Mouse (Mus musculus): ENCODE data around the gene 1110004F10Rik. TPM values are rescaled to one million over a fixed set of nuclear protein-coding genes. Genes with fewer than 3 reads are reported as not detected.

1110004F10Rik gene
- total and polyA plus RNA-seq, 3 experiments: 38.9 to 54.0 (median 51.3) TPM

DNA sequence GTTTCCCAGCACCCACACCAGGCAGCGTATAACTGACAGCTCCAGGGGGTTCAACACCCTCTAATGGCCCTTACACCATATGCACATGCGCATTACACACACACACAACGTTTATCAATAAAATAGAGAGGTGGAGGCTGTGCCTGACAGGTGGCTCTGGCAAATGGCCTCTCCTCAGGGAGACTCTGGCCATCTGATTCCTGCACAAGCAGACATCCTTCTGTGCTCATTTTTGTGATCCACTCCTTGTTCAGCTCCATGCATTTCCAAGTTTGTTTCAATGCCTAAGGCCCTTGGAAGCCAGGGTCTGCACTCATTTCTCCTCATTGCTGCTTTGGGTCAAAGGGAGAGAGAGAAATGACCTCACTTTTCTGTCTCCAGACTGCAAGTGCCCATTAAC, 71.5 kb downstream of the 1110004F10Rik start:
- Histone ChIP-seq H3K36me3 (ENCODE audit: control insufficient read depth, insufficient read depth, low read length) (no peaks in the 10 kb centered on the region), H3K9ac (ENCODE audit: low read depth, low read length) (no peak overlapping the region), H3K4me3 (no peak overlapping the region), H3K4me1 (ENCODE audit: control insufficient read depth, insufficient read depth, low read length) (no peaks in the 10 kb centered on the region), H3K79me2 (replicated peaks; ENCODE audit: control insufficient read depth, insufficient read depth, low read length) (no peaks in the 10 kb centered on the region), H3K27ac (no peak overlapping the region), H3K27me3 (ENCODE audit: control insufficient read depth, insufficient read depth, low read length) (no peaks in the 10 kb centered on the region)
- TF ChIP-seq POLR2A (IDR thresholded peaks at IDR 0.05; ENCODE audit: insufficient read depth, low read depth, low read length): no peak
- TF ChIP-seq CTCF (IDR thresholded peaks at IDR 0.05): no peak
- no peak for TF ChIP-seq EP300 (IDR thresholded peaks at IDR 0.05; ENCODE audit: insufficient read depth, low read depth, low read length)
- WGBS: 68% methylated on average over 3 of the region's 3 CpGs
- no peak for DNase-seq
- intact Hi-C loops (cut with DNase I): no loop called here

GRCm38 (mm10) chr7:116111546-116111945, 72.3 kb downstream of the 1110004F10Rik start:
- H3K27me3 ChIP-seq (ENCODE audit: control insufficient read depth, insufficient read depth, low read length): no peaks in the 10 kb centered on the region
- no peaks in the 10 kb centered on the region for H3K4me1 ChIP-seq (ENCODE audit: control insufficient read depth, insufficient read depth, low read length)
- no peaks in the 10 kb centered on the region for H3K36me3 ChIP-seq (ENCODE audit: control insufficient read depth, insufficient read depth, low read length)
- no peaks in the 10 kb centered on the region for H3K79me2 ChIP-seq (replicated peaks; ENCODE audit: control insufficient read depth, insufficient read depth, low read length)
- no peak for DNase-seq
- no peak overlapping the region for H3K27ac ChIP-seq
- intact Hi-C loops (cut with DNase I): no loop called here
- no peak overlapping the region for H3K9ac ChIP-seq (ENCODE audit: low read depth, low read length)
- H3K4me3 ChIP-seq: no peak overlapping the region
- no peak for TF ChIP-seq POLR2A (IDR thresholded peaks at IDR 0.05; ENCODE audit: insufficient read depth, low read depth, low read length)
- 84% methylated on average over 6 of the region's 6 CpGs for WGBS

- Histone ChIP-seq H3K79me2 (replicated peaks; ENCODE audit: control insufficient read depth, insufficient read depth, low read length) (no peaks in the 10 kb centered on the region), H3K27ac (no peak overlapping the region), H3K27me3 (ENCODE audit: control insufficient read depth, insufficient read depth, low read length) (no peaks in the 10 kb centered on the region), H3K4me3 (no peak overlapping the region), H3K9ac (ENCODE audit: low read depth, low read length) (no peak overlapping the region), H3K4me1 (ENCODE audit: control insufficient read depth, insufficient read depth, low read length) (no peaks in the 10 kb centered on the region), H3K36me3 (ENCODE audit: control insufficient read depth, insufficient read depth, low read length) (no peaks in the 10 kb centered on the region)
- no peak for TF ChIP-seq POLR2A (IDR thresholded peaks at IDR 0.05; ENCODE audit: insufficient read depth, low read depth, low read length)
- TF ChIP-seq CTCF (IDR thresholded peaks at IDR 0.05): no peak
- TF ChIP-seq EP300 (IDR thresholded peaks at IDR 0.05; ENCODE audit: insufficient read depth, low read depth, low read length): no peak
- DNase-seq: no peak
- intact Hi-C loops (cut with DNase I): no loop called here
- 82% methylated on average over 12 of the region's 12 CpGs for WGBS
These were observed 76.2 kb downstream of the 1110004F10Rik start for GRCm38 (mm10) chr7:116115216-116115930.

DNA sequence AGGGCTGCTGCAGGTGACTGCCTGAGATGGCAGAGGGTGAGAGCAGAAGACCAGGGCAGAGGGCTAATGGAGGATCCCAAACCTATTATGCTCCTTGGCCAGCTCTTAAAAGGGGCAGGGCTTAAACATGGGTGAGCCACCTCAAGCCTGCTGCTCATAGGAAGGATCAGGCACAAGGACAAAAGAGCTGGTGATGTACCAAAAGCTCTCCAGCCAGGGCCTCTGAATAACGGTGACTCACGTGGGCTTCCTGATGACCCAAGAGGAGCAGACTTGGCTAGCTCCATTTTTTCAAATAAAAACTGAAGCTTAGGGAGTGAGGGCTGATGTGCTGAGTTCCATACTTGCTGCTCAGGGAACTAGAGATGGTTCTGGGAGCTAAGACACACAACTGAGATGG, 76.8 kb downstream of the 1110004F10Rik start:
- Histone ChIP-seq H3K79me2 (replicated peaks; ENCODE audit: control insufficient read depth, insufficient read depth, low read length) (no peaks in the 10 kb centered on the region), H3K36me3 (ENCODE audit: control insufficient read depth, insufficient read depth, low read length) (no peaks in the 10 kb centered on the region), H3K9ac (ENCODE audit: low read depth, low read length) (no peak overlapping the region), H3K4me1 (ENCODE audit: control insufficient read depth, insufficient read depth, low read length) (no peaks in the 10 kb centered on the region), H3K4me3 (no peak overlapping the region), H3K27ac (no peak overlapping the region), H3K27me3 (ENCODE audit: control insufficient read depth, insufficient read depth, low read length) (no peaks in the 10 kb centered on the region)
- WGBS: 44% methylated on average over 2 of the region's 2 CpGs
- DNase-seq: no peak
- intact Hi-C loops (cut with DNase I): no loop called here
- TF ChIP-seq EP300 (IDR thresholded peaks at IDR 0.05; ENCODE audit: insufficient read depth, low read depth, low read length) (no peak), CTCF (IDR thresholded peaks at IDR 0.05) (no peak), POLR2A (IDR thresholded peaks at IDR 0.05; ENCODE audit: insufficient read depth, low read depth, low read length) (no peak)

DNA sequence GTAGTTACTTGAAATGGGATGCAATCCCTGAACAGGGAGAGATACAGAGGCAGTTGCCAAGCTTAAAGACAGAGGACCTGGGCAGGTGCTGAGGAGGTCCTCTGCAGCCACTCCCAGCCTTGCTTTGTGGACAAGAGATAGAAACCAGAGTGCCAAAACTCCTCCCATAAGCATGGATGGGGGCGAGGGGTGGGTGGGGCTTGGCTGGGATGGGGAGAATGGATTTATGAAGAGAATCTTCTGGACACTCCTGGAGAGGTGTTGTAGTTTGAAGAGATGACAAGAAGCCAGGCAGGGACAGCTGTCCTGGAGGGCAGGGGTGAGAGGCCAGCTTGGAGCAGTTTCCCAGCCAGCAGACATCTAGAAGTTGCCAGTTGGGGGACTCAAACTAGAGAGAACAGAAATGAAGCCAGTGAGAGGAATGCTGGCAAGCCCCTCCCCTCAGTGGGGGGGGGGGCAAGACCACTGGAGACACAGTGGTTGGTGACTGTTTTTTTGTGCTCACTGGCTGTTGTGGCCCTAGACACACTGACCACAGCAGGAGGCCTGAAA, 80.2 kb downstream of the 1110004F10Rik start:
- WGBS: 92% methylated on average over 1 of the region's 1 CpGs
- TF ChIP-seq POLR2A (IDR thresholded peaks at IDR 0.05; ENCODE audit: insufficient read depth, low read depth, low read length) (no peak), CTCF (IDR thresholded peaks at IDR 0.05) (no peak), EP300 (IDR thresholded peaks at IDR 0.05; ENCODE audit: insufficient read depth, low read depth, low read length) (no peak)

DNA sequence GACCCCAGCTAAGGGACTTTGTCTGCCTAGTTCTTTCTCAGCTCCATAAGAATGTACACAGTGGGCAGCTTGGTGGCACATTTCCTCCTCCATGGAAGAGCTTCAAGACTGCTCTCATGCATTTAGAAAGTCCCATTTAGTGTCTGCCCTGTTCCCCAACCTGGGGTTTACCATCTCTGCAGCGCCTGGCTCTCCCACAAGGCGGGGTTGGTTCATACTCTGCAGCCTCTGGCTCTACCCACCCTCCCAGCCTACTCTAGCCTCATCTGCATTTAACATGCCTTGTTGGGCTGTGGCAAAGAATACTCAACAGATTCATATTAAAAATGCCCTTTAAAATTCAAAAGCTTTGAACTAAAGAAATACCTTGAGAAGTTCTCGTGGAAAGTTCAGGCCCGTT, 81.5 kb downstream of the 1110004F10Rik start:
- no peaks in the 10 kb centered on the region for H3K79me2 ChIP-seq (replicated peaks; ENCODE audit: control insufficient read depth, insufficient read depth, low read length)
- H3K36me3 ChIP-seq (ENCODE audit: control insufficient read depth, insufficient read depth, low read length): no peaks in the 10 kb centered on the region
- no peak overlapping the region for H3K4me3 ChIP-seq
- H3K27ac ChIP-seq: no peak overlapping the region
- no peaks in the 10 kb centered on the region for H3K4me1 ChIP-seq (ENCODE audit: control insufficient read depth, insufficient read depth, low read length)
- H3K27me3 ChIP-seq (ENCODE audit: control insufficient read depth, insufficient read depth, low read length): no peaks in the 10 kb centered on the region
- no peak overlapping the region for H3K9ac ChIP-seq (ENCODE audit: low read depth, low read length)
- intact Hi-C loops (cut with DNase I): no loop called here
- WGBS: 95% methylated on average over 4 of the region's 4 CpGs
- TF ChIP-seq EP300 (IDR thresholded peaks at IDR 0.05; ENCODE audit: insufficient read depth, low read depth, low read length): no peak
- no peak for TF ChIP-seq POLR2A (IDR thresholded peaks at IDR 0.05; ENCODE audit: insufficient read depth, low read depth, low read length)
- no peak for TF ChIP-seq CTCF (IDR thresholded peaks at IDR 0.05)
- DNase-seq: no peak

More for the DNA sequence above, 80.2 kb downstream of the 1110004F10Rik start:
- DNase-seq: no peak
- Histone ChIP-seq H3K27me3 (ENCODE audit: control insufficient read depth, insufficient read depth, low read length) (no peaks in the 10 kb centered on the region), H3K9ac (ENCODE audit: low read depth, low read length) (no peak overlapping the region), H3K27ac (no peak overlapping the region), H3K79me2 (replicated peaks; ENCODE audit: control insufficient read depth, insufficient read depth, low read length) (no peaks in the 10 kb centered on the region), H3K4me1 (ENCODE audit: control insufficient read depth, insufficient read depth, low read length) (no peaks in the 10 kb centered on the region), H3K36me3 (ENCODE audit: control insufficient read depth, insufficient read depth, low read length) (no peaks in the 10 kb centered on the region), H3K4me3 (no peak overlapping the region)
- intact Hi-C loops (cut with DNase I): no loop called here

Data from heart, adult 2 months (tissue).